Mouse (Mus musculus) frontal cortex, adult (tissue): ENCODE results near the gene Ablim2.

Experiments
- ATAC-seq: cut with Nextera tagmentation; 2 replicates; pipeline ENCODE4 v1.9.2; 2017; ENCODE audit warnings: mild to moderate bottlenecking, moderate library complexity, mixed read lengths; ENCODE audit not compliant: low TSS enrichment

Gene Ablim2

GRCm38 (mm10) chr5:35757639-35758001 is at the start of gene Ablim2:
TSS of gene Ablim2 (plus strand) at chr5:35757880.
- ATAC-seq: peak; percentile 83

- ATAC-seq: no peak
Measured at GRCm38 (mm10) chr5:35710481-35710880, 47.2 kb upstream of the Ablim2 start.

- ATAC-seq: no peak
Measured at GRCm38 (mm10) chr5:35710931-35711330, 46.7 kb upstream of the Ablim2 start.

GRCm38 (mm10) chr5:35712517-35712916 is 45.2 kb upstream of the Ablim2 start:
- no peak for ATAC-seq

GRCm38 (mm10) chr5:35713649-35714354 is 43.9 kb upstream of the Ablim2 start:
- ATAC-seq: peak; percentile 95

- no peak for ATAC-seq
Measured at GRCm38 (mm10) chr5:35717455-35717854, 40.2 kb upstream of the Ablim2 start.

GRCm38 (mm10) chr5:35717946-35718345 is 39.7 kb upstream of the Ablim2 start:
- ATAC-seq: peak; percentile 58; the same call in 1 of the 2 replicates

GRCm38 (mm10) chr5:35718817-35719216 is 38.9 kb upstream of the Ablim2 start:
- no peak for ATAC-seq

GRCm38 (mm10) chr5:35719343-35719742 is 38.3 kb upstream of the Ablim2 start:
- no peak for ATAC-seq

- ATAC-seq: no peak
Measured at GRCm38 (mm10) chr5:35719880-35720279, 37.8 kb upstream of the Ablim2 start.

- ATAC-seq: no peak
Measured at GRCm38 (mm10) chr5:35721933-35722332, 35.7 kb upstream of the Ablim2 start.

- no peak for ATAC-seq
Measured at GRCm38 (mm10) chr5:35722654-35723053, 35.0 kb upstream of the Ablim2 start.

GRCm38 (mm10) chr5:35723900-35724299 is 33.8 kb upstream of the Ablim2 start:
- no peak for ATAC-seq

GRCm38 (mm10) chr5:35725840-35726239 is 31.8 kb upstream of the Ablim2 start:
- ATAC-seq: no peak

- ATAC-seq: no peak
Measured at GRCm38 (mm10) chr5:35727447-35727846, 30.2 kb upstream of the Ablim2 start.

- peak; percentile 60; the same call in 1 of the 2 replicates for ATAC-seq
Measured at GRCm38 (mm10) chr5:35728344-35728956, 29.2 kb upstream of the Ablim2 start.

- peak; percentile 77 for ATAC-seq
Measured at GRCm38 (mm10) chr5:35728957-35729460, 28.7 kb upstream of the Ablim2 start.

GRCm38 (mm10) chr5:35729844-35730243 is 27.8 kb upstream of the Ablim2 start:
- ATAC-seq: no peak

- ATAC-seq: no peak
Measured at GRCm38 (mm10) chr5:35730552-35730951, 27.1 kb upstream of the Ablim2 start.

- ATAC-seq: no peak
Measured at GRCm38 (mm10) chr5:35731006-35731405, 26.7 kb upstream of the Ablim2 start.

GRCm38 (mm10) chr5:35733523-35733922 is 24.2 kb upstream of the Ablim2 start:
- ATAC-seq: no peak

- ATAC-seq: no peak
Measured at GRCm38 (mm10) chr5:35737231-35737901, 20.3 kb upstream of the Ablim2 start.

- no peak for ATAC-seq
Measured at GRCm38 (mm10) chr5:35739005-35739404, 18.7 kb upstream of the Ablim2 start.
